Mouse (Mus musculus): ENCODE results near the gene Gm525.
A peak's percentile ranks its signal among the peaks of the same experiment; 100 is the strongest.
"Not testable (repeated sequence)": the region's sequence is repeated elsewhere in the genome, so short reads cannot be mapped to it uniquely, and the experiment has no call there.

The Gm525 gene

GRCm38 (mm10) chr11:89064312-89064711 lies 9.3 kb upstream of the Gm525 start:
- DNase-seq (ENCODE audit: low spot score in 2 of 2), result no peak

- peak in 1 of 2 experiments; percentile 54 for DNase-seq (ENCODE audit: low spot score in 2 of 2)
These were observed 8.3 kb upstream of the Gm525 start for GRCm38 (mm10) chr11:89065297-89065696.

GRCm38 (mm10) chr11:89066126-89066525 lies 7.5 kb upstream of the Gm525 start:
- DNase-seq (ENCODE audit: low spot score in 2 of 2), result no peak

- DNase-seq (ENCODE audit: low spot score in 2 of 2), result no peak
These were observed 6.9 kb upstream of the Gm525 start, which contains the start of gene Dgke for GRCm38 (mm10) chr11:89066750-89067149. TSS of gene Dgke (minus strand) at chr11:89066850.

GRCm38 (mm10) chr11:89067301-89067822 lies 6.3 kb upstream of the Gm525 start:
- no peak for DNase-seq (ENCODE audit: low spot score in 2 of 2)

- DNase-seq (ENCODE audit: low spot score in 2 of 2), result no peak
These were observed 5.7 kb upstream of the Gm525 start for GRCm38 (mm10) chr11:89067871-89068490.

- DNase-seq (ENCODE audit: low spot score in 2 of 2), result no peak
These were observed 5.0 kb upstream of the Gm525 start for GRCm38 (mm10) chr11:89068649-89069048.

- peak; percentile 60 to 80 for DNase-seq (ENCODE audit: low spot score in 2 of 2)
These were observed 4.3 kb upstream of the Gm525 start for GRCm38 (mm10) chr11:89069303-89069702.

GRCm38 (mm10) chr11:89071522-89071921 lies 2.1 kb upstream of the Gm525 start:
- no peak for DNase-seq (ENCODE audit: low spot score in 2 of 2)

- no peak for DNase-seq (ENCODE audit: low spot score in 2 of 2)
These were observed 1.3 kb downstream of the Gm525 start for GRCm38 (mm10) chr11:89074783-89075413.

- no peak for DNase-seq (ENCODE audit: low spot score in 2 of 2)
These were observed 2.8 kb downstream of the Gm525 start for GRCm38 (mm10) chr11:89076370-89076821.

GRCm38 (mm10) chr11:89077601-89078000 lies 4.0 kb downstream of the Gm525 start:
- DNase-seq (ENCODE audit: low spot score in 2 of 2), result no peak

- no peak for DNase-seq (ENCODE audit: low spot score in 2 of 2)
These were observed 4.7 kb downstream of the Gm525 start for GRCm38 (mm10) chr11:89078305-89078704.

- DNase-seq (ENCODE audit: low spot score in 2 of 2), result peak in 1 of 2 experiments; percentile 69
These were observed 5.5 kb downstream of the Gm525 start for GRCm38 (mm10) chr11:89078996-89079680.

GRCm38 (mm10) chr11:89081906-89082305 lies 8.3 kb downstream of the Gm525 start:
- DNase-seq (ENCODE audit: low spot score in 2 of 2), result not testable (repeated sequence)

- DNase-seq (ENCODE audit: low spot score in 2 of 2), result not testable (repeated sequence)
These were observed 9.1 kb downstream of the Gm525 start for GRCm38 (mm10) chr11:89082691-89083090.

- peak; percentile 54 to 72 for DNase-seq (ENCODE audit: low spot score in 2 of 2)
These were observed 11.0 kb downstream of the Gm525 start for GRCm38 (mm10) chr11:89084601-89085000.

GRCm38 (mm10) chr11:89086208-89086809 lies 12.7 kb downstream of the Gm525 start:
- DNase-seq (ENCODE audit: low spot score in 2 of 2), result no peak

- no peak for DNase-seq (ENCODE audit: low spot score in 2 of 2)
These were observed 15.1 kb downstream of the Gm525 start for GRCm38 (mm10) chr11:89088754-89089153.

GRCm38 (mm10) chr11:89090359-89090758 lies 16.7 kb downstream of the Gm525 start:
- DNase-seq (ENCODE audit: low spot score in 2 of 2), result not testable (repeated sequence)

GRCm38 (mm10) chr11:89092714-89093113 lies 19.1 kb downstream of the Gm525 start:
- peak; percentile 32 to 77 for DNase-seq (ENCODE audit: low spot score in 2 of 2)

- DNase-seq (ENCODE audit: low spot score in 2 of 2), result no peak
These were observed 21.7 kb downstream of the Gm525 start for GRCm38 (mm10) chr11:89095306-89095705.

Measured in natural killer cell, adult 2 months (primary cell).